Mouse (Mus musculus): ENCODE measurements at regions not wholly inside any gene's neighbourhood (a gene's known extent, or its start where the extent isn't known, plus 50 kb on each side); places are given as distances from the start of the nearest gene placed in this dataset.

DNA sequence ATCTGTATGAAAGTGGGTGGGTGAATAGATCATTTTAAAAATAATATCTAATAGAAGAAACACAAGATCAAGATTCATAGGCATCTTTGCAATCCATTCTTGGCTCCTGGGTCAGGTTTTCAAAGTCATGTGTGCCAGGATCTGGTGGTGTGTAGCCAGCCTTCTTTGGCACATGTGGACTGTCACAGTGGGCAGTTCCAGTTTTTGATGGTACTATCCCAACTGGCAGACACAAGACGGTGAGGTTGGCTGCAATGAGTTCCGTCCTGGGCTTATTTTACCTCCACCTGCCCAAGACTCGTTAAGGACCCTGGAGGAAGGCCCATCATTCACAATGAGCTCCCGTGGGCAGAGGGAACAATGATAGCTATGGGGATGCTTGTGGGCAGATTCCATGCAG lies 435.1 kb upstream of the Nrp1 start:
- TF ChIP-seq CTCF (IDR thresholded peaks at IDR 0.05; ENCODE audit: borderline replicate concordance, insufficient read depth, low read length): no peak
- TF ChIP-seq POLR2A (IDR thresholded peaks at IDR 0.05; ENCODE audit: low read depth, low read length): no peak
